Mouse (Mus musculus): ENCODE results near the gene Pcbp2.

The Pcbp2 gene

DNA sequence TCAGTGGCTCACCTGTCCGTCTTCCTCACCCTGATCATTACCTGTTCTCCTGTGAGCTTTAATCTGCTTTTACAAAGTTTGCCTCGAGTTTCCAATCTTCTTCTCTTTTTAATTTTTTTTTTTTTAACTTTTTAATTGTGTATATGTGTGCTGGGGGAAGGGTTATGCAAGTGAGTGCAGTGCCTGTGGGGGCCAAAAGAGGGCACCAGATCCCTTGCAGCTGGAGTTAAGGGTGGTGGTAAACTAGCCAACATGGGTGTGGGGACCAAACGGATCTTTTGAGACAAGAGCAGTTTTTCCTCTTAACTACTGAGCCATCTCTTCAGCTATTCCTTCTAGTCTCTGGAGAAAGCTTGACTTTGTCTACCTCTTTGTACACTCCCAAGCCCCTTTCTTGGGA, 57.6 kb downstream of the Pcbp2 start:
- no peak for DNase-seq (ENCODE audit: low spot score)

DNA sequence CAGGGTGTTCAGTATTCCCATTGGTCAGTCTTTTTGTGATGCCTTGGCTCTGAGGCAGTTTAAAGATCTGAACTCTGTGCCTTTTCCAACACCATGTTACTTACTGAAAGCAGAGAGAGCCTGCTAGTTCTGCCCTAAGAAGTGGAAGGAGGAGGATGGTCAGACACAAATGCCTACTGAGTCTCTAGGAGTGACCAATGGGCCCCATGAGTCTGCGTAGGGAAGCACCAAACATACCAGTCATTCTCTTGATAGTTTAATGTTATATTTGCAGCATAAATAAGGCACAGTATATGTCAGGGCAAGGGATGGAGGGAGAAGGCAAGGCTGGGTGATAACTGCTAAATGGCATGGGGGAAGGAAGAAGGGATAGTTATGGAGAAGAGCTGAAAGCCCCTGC, 58.1 kb downstream of the Pcbp2 start:
- DNase-seq (ENCODE audit: low spot score), result no peak

DNA sequence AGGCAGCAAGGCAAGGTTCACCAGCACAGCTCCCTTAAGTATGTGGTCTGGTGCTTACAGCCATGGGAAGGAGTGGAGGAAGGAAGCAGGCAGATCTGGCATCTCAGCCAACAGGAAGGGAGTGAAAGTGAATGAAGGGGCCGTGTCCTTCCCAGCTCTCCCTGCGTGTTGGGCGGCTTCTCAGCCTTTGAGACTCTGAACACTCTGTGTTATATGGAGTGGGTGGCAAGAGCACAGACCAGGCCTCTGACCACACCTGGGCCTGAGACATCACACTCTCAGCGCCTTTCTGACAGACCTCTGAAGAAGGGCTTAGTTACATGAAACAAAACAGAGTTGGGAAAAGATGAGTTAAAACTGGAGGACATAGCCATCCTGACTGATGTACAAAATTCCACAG, 60.2 kb downstream of the Pcbp2 start:
- no peak for DNase-seq (ENCODE audit: low spot score)

DNA sequence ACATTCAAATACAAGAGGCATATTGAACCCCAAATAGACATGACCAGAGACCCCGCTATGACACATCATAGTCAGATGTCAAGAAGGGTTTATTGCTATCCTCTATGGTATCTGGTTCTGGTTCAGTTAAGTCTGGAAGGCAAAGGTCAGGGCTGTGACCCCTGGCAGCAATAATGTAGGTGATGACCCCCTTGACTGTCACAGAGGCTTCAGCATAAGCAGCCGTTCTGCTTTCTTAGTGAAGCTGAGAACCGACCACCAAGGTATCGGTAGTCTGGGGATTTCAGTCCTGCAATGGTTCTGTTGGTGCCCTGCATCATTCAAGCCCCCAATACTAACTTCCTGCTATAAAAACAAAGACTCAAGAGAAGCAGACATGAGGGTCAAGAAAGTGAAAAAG, 61.2 kb downstream of the Pcbp2 start:
- no peak for DNase-seq (ENCODE audit: low spot score)

DNA sequence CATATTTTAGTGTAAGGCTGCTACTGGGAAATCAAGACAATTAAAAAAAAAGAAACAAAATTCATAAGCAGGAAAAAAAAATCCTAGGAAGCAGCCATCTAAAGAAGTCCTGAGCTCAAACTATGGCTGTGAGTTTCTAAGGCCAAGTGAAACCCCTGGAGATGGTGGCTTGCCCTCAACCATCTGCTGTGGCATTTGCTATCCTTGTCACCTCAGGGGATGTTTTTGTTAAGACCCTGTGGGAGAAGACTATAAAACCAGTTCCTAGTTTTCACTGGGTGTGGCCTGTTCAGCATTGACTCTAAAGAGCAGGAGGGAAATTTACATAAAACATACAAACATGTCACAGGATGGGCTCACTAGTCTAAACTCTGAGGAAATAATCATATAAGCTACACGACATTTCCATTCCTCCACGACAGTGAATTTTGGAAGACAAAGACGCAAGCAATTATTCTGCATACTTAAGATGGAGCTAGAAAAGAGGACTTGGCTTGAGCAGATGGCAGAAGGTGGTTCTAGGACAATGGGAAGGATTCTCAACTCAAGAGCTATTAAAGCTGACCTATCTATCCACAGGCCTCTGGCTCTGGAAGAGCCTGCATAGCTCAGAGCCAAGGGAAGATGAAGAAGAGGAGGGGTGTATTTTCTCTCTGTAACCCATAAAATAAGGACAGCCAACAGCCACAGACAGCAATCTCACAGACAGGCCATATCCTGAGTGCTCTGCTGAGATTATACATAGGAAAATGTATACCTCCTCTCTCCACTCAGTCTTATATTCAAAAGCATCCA, 62.0 kb downstream of the Pcbp2 start:
- DNase-seq (ENCODE audit: low spot score), result no peak

DNA sequence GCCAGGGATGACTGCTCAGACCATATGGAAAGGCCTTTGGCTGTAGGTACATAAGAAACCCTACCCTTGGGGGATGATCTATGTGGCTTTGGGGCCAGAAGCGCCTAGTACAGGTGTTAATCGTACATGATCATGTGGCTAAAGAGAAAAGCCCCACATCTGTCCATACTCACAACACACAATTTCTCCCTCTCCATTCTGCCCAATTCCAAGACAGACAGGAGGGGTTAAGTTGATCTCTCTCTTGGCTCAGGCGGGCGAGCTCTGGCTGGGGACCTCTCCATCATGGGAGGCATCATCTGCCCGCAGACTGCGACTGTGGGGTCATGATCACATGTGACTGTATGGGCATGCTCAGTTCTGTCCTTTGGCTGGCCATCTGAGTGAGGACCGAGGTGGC, 63.6 kb downstream of the Pcbp2 start:
- DNase-seq (ENCODE audit: low spot score), result no peak

DNA sequence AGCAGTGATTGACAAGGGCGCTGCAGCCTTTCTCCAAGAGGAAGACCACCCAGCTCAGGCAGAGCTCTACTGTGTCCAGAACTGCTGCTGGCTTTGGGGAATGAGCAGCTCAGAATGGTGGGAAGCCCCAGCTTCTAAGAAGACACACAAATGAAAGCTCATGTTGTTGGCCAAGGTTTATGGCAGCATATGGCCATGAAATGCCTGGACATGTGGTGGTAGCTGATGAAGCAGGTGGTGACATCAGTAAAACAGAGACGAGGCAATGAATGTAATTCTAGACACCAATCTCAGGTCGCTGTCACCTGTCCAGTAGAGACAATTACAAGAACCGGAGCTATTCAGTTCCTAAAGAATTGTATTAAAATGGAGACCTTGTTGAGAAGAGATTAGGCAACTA, 74.5 kb downstream of the Pcbp2 start:
- DNase-seq (ENCODE audit: low spot score), result no peak

DNA sequence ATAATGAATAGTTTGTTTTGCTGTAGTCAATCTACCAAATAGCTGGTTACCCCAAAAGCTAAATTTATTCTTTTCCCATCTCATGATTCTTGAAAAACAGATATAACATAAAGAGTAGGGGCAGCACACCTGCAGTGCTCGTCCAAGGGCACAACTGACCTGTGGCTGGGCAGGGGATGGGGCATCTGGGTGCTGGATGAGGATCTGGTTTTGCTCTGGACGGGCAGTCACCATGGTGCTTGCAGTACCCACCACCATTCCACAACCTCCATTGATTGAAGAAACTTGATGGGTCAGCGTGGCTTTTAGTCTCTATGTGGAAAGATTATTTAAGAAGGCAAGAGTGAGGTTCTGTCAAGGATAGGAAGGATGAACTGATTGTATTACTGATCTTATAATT, 75.9 kb downstream of the Pcbp2 start:
- DNase-seq (ENCODE audit: low spot score), result no peak

DNA sequence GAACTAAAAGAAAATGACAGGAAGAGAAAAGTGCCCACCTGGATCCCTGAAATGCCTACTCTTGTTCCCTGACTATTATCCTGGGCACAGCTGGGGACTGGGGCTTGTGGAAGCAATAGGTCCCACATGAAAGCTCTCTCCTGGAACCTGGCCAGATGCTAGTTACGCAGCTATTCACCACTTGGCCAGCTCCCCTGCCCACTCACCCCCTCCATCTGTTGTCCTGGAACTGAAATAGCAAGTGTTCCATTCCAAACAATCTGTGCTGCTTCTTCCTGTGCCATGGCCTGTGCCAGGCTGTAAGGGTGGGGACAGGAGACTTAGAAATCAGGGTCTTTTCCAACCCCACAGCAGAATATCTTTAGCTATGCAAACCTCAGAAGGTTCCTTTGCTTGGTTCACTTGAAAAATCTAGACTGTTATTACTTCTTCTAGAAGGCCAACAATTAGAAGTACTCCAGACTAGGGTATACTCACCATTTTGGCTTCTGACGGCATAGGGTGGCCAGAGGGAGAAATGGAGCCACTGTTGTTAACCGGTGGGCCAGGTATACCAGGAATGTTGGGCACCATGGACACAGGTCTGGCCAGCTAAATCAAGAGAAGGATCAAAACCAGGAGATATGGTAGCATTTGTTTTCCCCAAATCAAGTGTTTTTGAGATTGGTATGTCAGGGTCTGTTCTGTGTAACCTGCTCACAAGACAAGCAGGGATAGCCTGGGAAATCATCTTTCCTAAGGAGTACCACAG, 76.5 kb downstream of the Pcbp2 start:
- DNase-seq (ENCODE audit: low spot score), result no peak

DNA sequence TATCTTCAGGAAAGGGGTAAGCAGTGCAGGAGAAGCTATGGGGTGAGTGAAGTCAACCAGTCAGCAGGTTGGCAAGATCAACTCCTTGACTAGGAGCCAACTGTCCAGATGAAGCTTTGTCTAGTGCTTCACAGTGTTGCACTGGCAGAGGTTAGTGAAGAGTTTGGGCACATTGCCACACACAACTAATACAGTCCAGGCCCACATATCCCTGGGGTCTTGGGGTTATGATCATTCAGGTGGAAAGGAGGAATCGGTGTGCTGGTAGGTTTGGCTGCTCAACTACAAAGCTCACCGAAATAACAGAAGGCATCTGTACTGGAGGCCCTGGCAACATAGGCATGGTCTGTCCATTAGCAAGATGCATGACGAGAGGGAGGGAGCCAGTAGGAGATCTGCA, 77.1 kb downstream of the Pcbp2 start:
- no peak for DNase-seq (ENCODE audit: low spot score)

Measured in spleen, adult 12 weeks (tissue).